Mouse (Mus musculus) forebrain, embryonic 12.5 days (tissue): ENCODE results near the gene Myof. TPM values are rescaled to one million over a fixed set of nuclear protein-coding genes. Genes with fewer than 3 reads are reported as not detected.

ENCODE experiments used
- ATAC-seq: fragments of 200-750 bp; cut with Nextera tagmentation; 2 replicates; pipeline ENCODE4 v1.8.0; 2017; ENCODE audit warnings: moderate TSS enrichment; ENCODE audit not compliant: low FRiP score
- H3K27ac ChIP-seq: fragments of 300-500 bp; sonication (generic); 2 replicates; pipeline ENCODE4 v1.5.1; 2016; ENCODE audit warnings: mild to moderate bottlenecking
- H3K27me3 ChIP-seq: fragments of 300-500 bp; sonication (generic); 2 replicates; pipeline ENCODE4 v1.6.1; 2016; ENCODE audit warnings: mild to moderate bottlenecking
- H3K36me3 ChIP-seq: fragments of 300-500 bp; sonication (generic); replicated peaks from 2 replicates; pipeline ENCODE4 v1.6.1; 2016; ENCODE audit warnings: mild to moderate bottlenecking
- H3K4me1 ChIP-seq: fragments of 300-500 bp; sonication (generic); 2 replicates; pipeline ENCODE4 v1.6.1; 2016
- H3K4me2 ChIP-seq: fragments of 300-500 bp; sonication (generic); 2 replicates; pipeline ENCODE4 v1.6.1; 2016; ENCODE audit warnings: mild to moderate bottlenecking, moderate library complexity
- H3K4me3 ChIP-seq: fragments of 300-500 bp; sonication (generic); replicated peaks from 2 replicates; pipeline ENCODE4 v1.5.1; 2016; ENCODE audit warnings: mild to moderate bottlenecking
- H3K9ac ChIP-seq: fragments of 300-500 bp; sonication (generic); 2 replicates; pipeline ENCODE4 v1.6.1; 2016; ENCODE audit warnings: mild to moderate bottlenecking
- H3K9me3 ChIP-seq: fragments of 300-500 bp; sonication (generic); 2 replicates; pipeline ENCODE4 v1.6.1; 2016
- WGBS: fragments of 180-500 bp; shearing (Covaris S2); methylation state at CpG from one replicate; pipeline ENCODE4 v1.1.7; 2016; 5-methylcytosine and 5-hydroxymethylcytosine counted together
- polyA plus RNA-seq: library from polyadenylated mRNA; unstranded; fragments of >200 nt; fragmentation: Nextera tagmentation; extraction: Ambion mirVana; gene quantifications from 2 replicates; pipeline ENCODE4 v1.2.1, GENCODE M21; 2016

The Myof gene
- polyA plus RNA-seq, 1 experiment from 2014 or later = 2.9 TPM

GRCm38 (mm10) chr19:38022710-38023109 is 20.7 kb downstream of the Myof start:
- WGBS = 82% methylated on average over 4 of the region's 4 CpGs
- Histone ChIP-seq H3K36me3 (no peaks in the 10 kb centered on the region), H3K9ac (no peak overlapping the region), H3K4me3 (no peak overlapping the region), H3K9me3 (no peaks in the 10 kb centered on the region), H3K27me3 (no peaks in the 10 kb centered on the region), H3K4me2 (no peak overlapping the region), H3K4me1 (peaks cover 11% of the 10 kb centered on the region; the same call in 1 of the 2 replicates), H3K27ac (no peak overlapping the region)
- no peak for ATAC-seq

- H3K4me2 ChIP-seq = no peak overlapping the region
- H3K36me3 ChIP-seq = no peaks in the 10 kb centered on the region
- no peaks in the 10 kb centered on the region for H3K9me3 ChIP-seq
- no peak overlapping the region for H3K4me3 ChIP-seq
- no peak for ATAC-seq
- H3K27ac ChIP-seq = no peak overlapping the region
- 61% methylated on average over 1 of the region's 1 CpGs for WGBS
- no peaks in the 10 kb centered on the region; the same call in 1 of the 2 replicates for H3K27me3 ChIP-seq
- no peak overlapping the region for H3K9ac ChIP-seq
- H3K4me1 ChIP-seq = peaks cover 6% of the 10 kb centered on the region
These were observed 27.5 kb downstream of the Myof start for GRCm38 (mm10) chr19:38015873-38016254.

- Histone ChIP-seq H3K9ac (no peak overlapping the region), H3K27ac (no peak overlapping the region), H3K4me2 (no peak overlapping the region), H3K27me3 (no peaks in the 10 kb centered on the region; the same call in 1 of the 2 replicates), H3K9me3 (no peaks in the 10 kb centered on the region), H3K36me3 (no peaks in the 10 kb centered on the region), H3K4me3 (no peak overlapping the region), H3K4me1 (peaks cover 6% of the 10 kb centered on the region)
- 7% methylated on average over 1 of the region's 1 CpGs for WGBS
- ATAC-seq = peak; percentile 58; the same call in 1 of the 2 replicates
These were observed 28.1 kb downstream of the Myof start for GRCm38 (mm10) chr19:38015180-38015872.

GRCm38 (mm10) chr19:38014443-38014842 is 28.9 kb downstream of the Myof start:
- 89% methylated on average over 5 of the region's 5 CpGs for WGBS
- Histone ChIP-seq H3K27ac (no peak overlapping the region), H3K27me3 (no peaks in the 10 kb centered on the region; the same call in 1 of the 2 replicates), H3K9me3 (no peaks in the 10 kb centered on the region), H3K4me2 (no peak overlapping the region), H3K4me3 (no peak overlapping the region), H3K9ac (no peak overlapping the region), H3K36me3 (no peaks in the 10 kb centered on the region), H3K4me1 (peaks cover 6% of the 10 kb centered on the region)
- ATAC-seq = no peak

- ATAC-seq = no peak
- no peaks in the 10 kb centered on the region for H3K36me3 ChIP-seq
- H3K4me2 ChIP-seq = no peak overlapping the region
- H3K9ac ChIP-seq = no peak overlapping the region
- no peaks in the 10 kb centered on the region; the same call in 1 of the 2 replicates for H3K27me3 ChIP-seq
- H3K9me3 ChIP-seq = no peaks in the 10 kb centered on the region
- peaks cover 6% of the 10 kb centered on the region for H3K4me1 ChIP-seq
- no peak overlapping the region for H3K4me3 ChIP-seq
- no peak overlapping the region for H3K27ac ChIP-seq
- 66% methylated on average over 1 of the region's 1 CpGs for WGBS
These were observed 32.0 kb downstream of the Myof start for GRCm38 (mm10) chr19:38011379-38011778.

- no peak for ATAC-seq
- H3K27me3 ChIP-seq = no peaks in the 10 kb centered on the region
- 79% methylated on average over 8 of the region's 8 CpGs for WGBS
These were observed 38.5 kb downstream of the Myof start for GRCm38 (mm10) chr19:38004809-38005380.

GRCm38 (mm10) chr19:38003671-38004521 is 39.5 kb downstream of the Myof start:
- ATAC-seq = no peak
- 86% methylated on average over 24 of the region's 24 CpGs for WGBS
- no peak overlapping the region for H3K9ac ChIP-seq
- no peak overlapping the region for H3K4me2 ChIP-seq
- no peaks in the 10 kb centered on the region for H3K4me1 ChIP-seq
- no peaks in the 10 kb centered on the region for H3K9me3 ChIP-seq
- H3K4me3 ChIP-seq = no peak overlapping the region
- no peak overlapping the region for H3K27ac ChIP-seq
- no peaks in the 10 kb centered on the region for H3K27me3 ChIP-seq
- H3K36me3 ChIP-seq = no peaks in the 10 kb centered on the region

More at GRCm38 (mm10) chr19:38004809-38005380, 38.5 kb downstream of the Myof start:
- no peak overlapping the region for H3K9ac ChIP-seq
- H3K9me3 ChIP-seq = no peaks in the 10 kb centered on the region
- H3K4me3 ChIP-seq = no peak overlapping the region
- no peak overlapping the region for H3K27ac ChIP-seq
- H3K36me3 ChIP-seq = no peaks in the 10 kb centered on the region
- H3K4me2 ChIP-seq = no peak overlapping the region
- no peaks in the 10 kb centered on the region for H3K4me1 ChIP-seq

GRCm38 (mm10) chr19:38002816-38003215 is 40.6 kb downstream of the Myof start:
- H3K4me1 ChIP-seq = no peaks in the 10 kb centered on the region
- no peak overlapping the region for H3K4me2 ChIP-seq
- 85% methylated on average over 4 of the region's 4 CpGs for WGBS
- H3K9me3 ChIP-seq = no peaks in the 10 kb centered on the region
- H3K36me3 ChIP-seq = no peaks in the 10 kb centered on the region
- H3K9ac ChIP-seq = no peak overlapping the region
- ATAC-seq = no peak
- no peak overlapping the region for H3K4me3 ChIP-seq
- no peaks in the 10 kb centered on the region for H3K27me3 ChIP-seq
- H3K27ac ChIP-seq = no peak overlapping the region

- Histone ChIP-seq H3K27me3 (no peaks in the 10 kb centered on the region), H3K9ac (no peak overlapping the region), H3K9me3 (no peaks in the 10 kb centered on the region), H3K36me3 (no peaks in the 10 kb centered on the region), H3K4me1 (no peaks in the 10 kb centered on the region), H3K4me2 (no peak overlapping the region), H3K4me3 (no peak overlapping the region), H3K27ac (no peak overlapping the region)
- WGBS = 93% methylated on average over 4 of the region's 4 CpGs
- no peak for ATAC-seq
These were observed 42.4 kb downstream of the Myof start for GRCm38 (mm10) chr19:38000990-38001389.

GRCm38 (mm10) chr19:37999941-38000340 is 43.4 kb downstream of the Myof start:
- no peak overlapping the region for H3K4me2 ChIP-seq
- no peak overlapping the region for H3K4me3 ChIP-seq
- H3K27me3 ChIP-seq = no peaks in the 10 kb centered on the region
- WGBS = 91% methylated on average over 2 of the region's 2 CpGs
- no peak for ATAC-seq
- no peaks in the 10 kb centered on the region for H3K9me3 ChIP-seq
- no peaks in the 10 kb centered on the region for H3K36me3 ChIP-seq
- H3K27ac ChIP-seq = no peak overlapping the region
- no peak overlapping the region for H3K9ac ChIP-seq
- no peaks in the 10 kb centered on the region for H3K4me1 ChIP-seq

GRCm38 (mm10) chr19:37994301-37994700 is 49.1 kb downstream of the Myof start:
- WGBS = 84% methylated on average over 3 of the region's 3 CpGs
- Histone ChIP-seq H3K4me3 (no peak overlapping the region), H3K36me3 (no peaks in the 10 kb centered on the region), H3K9ac (no peak overlapping the region), H3K27me3 (no peaks in the 10 kb centered on the region), H3K27ac (no peak overlapping the region), H3K9me3 (no peaks in the 10 kb centered on the region), H3K4me1 (peaks cover 8% of the 10 kb centered on the region), H3K4me2 (no peak overlapping the region)
- no peak for ATAC-seq

- Histone ChIP-seq H3K4me1 (peaks cover 8% of the 10 kb centered on the region), H3K4me2 (no peak overlapping the region), H3K36me3 (no peaks in the 10 kb centered on the region), H3K27me3 (no peaks in the 10 kb centered on the region), H3K9ac (no peak overlapping the region), H3K9me3 (no peaks in the 10 kb centered on the region), H3K27ac (no peak overlapping the region), H3K4me3 (no peak overlapping the region)
- WGBS = 65% methylated on average over 2 of the region's 2 CpGs
- ATAC-seq = no peak
These were observed 51.2 kb downstream of the Myof start for GRCm38 (mm10) chr19:37992184-37992554.
